Mouse (Mus musculus) heart, embryonic 14.5 days (tissue): ENCODE results near the gene Cnot10. TPM values are rescaled to one million over a fixed set of nuclear protein-coding genes. Genes with fewer than 3 reads are reported as not detected.

Source experiments
- ATAC-seq: fragments of 200-750 bp; cut with Nextera tagmentation; 2 replicates; pipeline ENCODE4 v1.8.0; 2017; ENCODE audit warnings: low read depth, moderate TSS enrichment; ENCODE audit not compliant: insufficient number of reproducible peaks, insufficient read depth, low FRiP score
- H3K27ac ChIP-seq, 2 experiments: fragments of 200-500 bp in 1 of 2; fragments of 300-500 bp in 1 of 2; sonication (generic) in 1 of 2; replicated peaks in 1 of 2; 2 replicates each; pipeline ENCODE4 v1.5.1; 2012 to 2014; ENCODE audit warnings: low read depth in 2 of 2, low read length in 2 of 2, control low read depth in 1 of 2, mild to moderate bottlenecking in 1 of 2, mixed read lengths in 1 of 2; ENCODE audit not compliant: control insufficient read depth in 1 of 2, insufficient read depth in 1 of 2
- H3K27me3 ChIP-seq: fragments of 300-500 bp; sonication (generic); 2 replicates; pipeline ENCODE4 v1.6.1; 2014; ENCODE audit warnings: mild to moderate bottlenecking, low read length, control low read depth; ENCODE audit not compliant: control insufficient read depth, insufficient read depth
- H3K36me3 ChIP-seq: fragments of 300-500 bp; sonication (generic); 2 replicates; pipeline ENCODE4 v1.6.1; 2014; ENCODE audit warnings: mild to moderate bottlenecking, control low read depth, low read length, mixed read lengths; ENCODE audit not compliant: control insufficient read depth, insufficient read depth
- H3K4me1 ChIP-seq, 2 experiments: fragments of 200-500 bp in 1 of 2; fragments of 300-500 bp in 1 of 2; sonication (generic) in 1 of 2; 2 replicates each; pipeline ENCODE4 v1.6.1; 2012 to 2014; ENCODE audit warnings: low read length in 2 of 2, control low read depth in 1 of 2, mixed read lengths in 1 of 2; ENCODE audit not compliant: control insufficient read depth in 2 of 2, insufficient read depth in 2 of 2
- H3K4me2 ChIP-seq: fragments of 300-500 bp; sonication (generic); 2 replicates; pipeline ENCODE4 v1.6.1; 2014; ENCODE audit warnings: mild to moderate bottlenecking, low read length
- H3K4me3 ChIP-seq, 2 experiments: fragments of 200-500 bp in 1 of 2; fragments of 300-500 bp in 1 of 2; sonication (generic) in 1 of 2; 2 replicates each; pipeline ENCODE4 v1.5.1; 2012 to 2014; ENCODE audit warnings: low read length in 2 of 2, mild to moderate bottlenecking in 2 of 2, control low read depth in 1 of 2, low read depth in 1 of 2, moderate library complexity in 1 of 2; ENCODE audit not compliant: control insufficient read depth in 1 of 2, insufficient read depth in 1 of 2
- H3K9ac ChIP-seq: fragments of 300-500 bp; sonication (generic); 2 replicates; pipeline ENCODE4 v1.6.1; 2014; ENCODE audit warnings: mild to moderate bottlenecking, low read length
- H3K9me3 ChIP-seq: fragments of 300-500 bp; sonication (generic); 2 replicates; pipeline ENCODE4 v1.6.1; 2016; ENCODE audit warnings: low read length, control low read depth; ENCODE audit not compliant: control insufficient read depth
- WGBS: fragments of 180-500 bp; shearing (Covaris S2); extraction: QIAGEN DNeasy Blood & Tissue Kit; methylation state at CpG from one replicate; pipeline ENCODE4 v1.1.7; 2014; 5-methylcytosine and 5-hydroxymethylcytosine counted together
- polyA plus RNA-seq: library from polyadenylated mRNA; unstranded; fragments of >200 nt; fragmentation: Nextera tagmentation; extraction: Ambion mirVana; gene quantifications from 2 replicates; pipeline ENCODE4 v1.2.1, GENCODE M21; 2014

Cnot10 gene
- 34.5 and 36.4 TPM in 2 replicates for polyA plus RNA-seq

- Histone ChIP-seq H3K27me3 (peaks cover 11% of the 10 kb centered on the region; the same call in 1 of the 2 replicates), H3K9me3 (no peaks in the 10 kb centered on the region), H3K36me3 (no peaks in the 10 kb centered on the region), H3K4me1 (peaks cover 2 to 8% of the 10 kb centered on the region in 2 experiments; a peak in 3 of 4 replicates), H3K4me2 (peak within 1 kb of the TSS; percentile 90), H3K4me3 (peak within 1 kb of the TSS; percentile 73 to 86), H3K9ac (peak within 1 kb of the TSS; percentile 90), H3K27ac (peak within 1 kb of the TSS; percentile 82 to 89)
- peak; percentile 98 for ATAC-seq
- WGBS = 4% methylated on average over 51 of the region's 51 CpGs
These were observed at the start of gene Cnot10 for GRCm38 (mm10) chr9:114639839-114640646. Gene Cnot10 (minus strand): TSS chr9:114640184.

GRCm38 (mm10) chr9:114688953-114689407, 49.0 kb upstream of the Cnot10 start:
- Histone ChIP-seq H3K36me3 (peaks cover 23% of the 10 kb centered on the region), H3K27me3 (no peaks in the 10 kb centered on the region), H3K27ac (peak overlapping the region; percentile 82 to 89), H3K9me3 (no peaks in the 10 kb centered on the region), H3K9ac (peak overlapping the region; percentile 95), H3K4me2 (peak overlapping the region; percentile 78), H3K4me1 (peaks cover 7 to 24% of the 10 kb centered on the region in 2 experiments), H3K4me3 (peak overlapping the region; percentile 82 to 90)
- under 1% methylated on average over 50 of the region's 50 CpGs for WGBS
- peak; percentile 67 for ATAC-seq

GRCm38 (mm10) chr9:114688252-114688952, 48.4 kb upstream of the Cnot10 start, which contains the start of gene Dync1li1:
Gene Dync1li1 (plus strand): TSS chr9:114688790.
- Histone ChIP-seq H3K9me3 (no peaks in the 10 kb centered on the region), H3K4me3 (peak within 1 kb of the TSS; percentile 82 to 90), H3K27me3 (no peaks in the 10 kb centered on the region), H3K9ac (peak within 1 kb of the TSS; percentile 95), H3K36me3 (peaks cover 18% of the 10 kb centered on the region), H3K4me1 (peaks cover 7 to 24% of the 10 kb centered on the region in 2 experiments), H3K4me2 (peak within 1 kb of the TSS; percentile 78), H3K27ac (peak within 1 kb of the TSS; percentile 82 to 89)
- WGBS = under 1% methylated on average over 57 of the region's 57 CpGs
- ATAC-seq = peak; percentile 96

GRCm38 (mm10) chr9:114687639-114688038, 47.7 kb upstream of the Cnot10 start:
- Histone ChIP-seq H3K9me3 (no peaks in the 10 kb centered on the region), H3K4me1 (peaks cover 7 to 24% of the 10 kb centered on the region in 2 experiments), H3K4me3 (peak overlapping the region in 1 of 2 experiments; percentile 82; a peak in 2 of 4 replicates), H3K27ac (no peak overlapping the region), H3K9ac (peak overlapping the region; percentile 95), H3K27me3 (no peaks in the 10 kb centered on the region), H3K4me2 (peak overlapping the region; percentile 78), H3K36me3 (peaks cover 14% of the 10 kb centered on the region)
- 66% methylated on average over 13 of the region's 13 CpGs for WGBS
- ATAC-seq = no peak

- WGBS = 80% methylated on average over 7 of the region's 7 CpGs
- H3K9ac ChIP-seq = no peak overlapping the region
- no peak for ATAC-seq
- no peak overlapping the region for H3K27ac ChIP-seq
- H3K4me2 ChIP-seq = no peak overlapping the region
- H3K9me3 ChIP-seq = no peaks in the 10 kb centered on the region
- no peaks in the 10 kb centered on the region for H3K27me3 ChIP-seq
- no peak overlapping the region for H3K4me3 ChIP-seq
- H3K36me3 ChIP-seq = peaks cover 4% of the 10 kb centered on the region
- peaks cover 7 to 24% of the 10 kb centered on the region in 2 experiments for H3K4me1 ChIP-seq
These were observed 46.3 kb upstream of the Cnot10 start for GRCm38 (mm10) chr9:114686245-114686644.

- Histone ChIP-seq H3K9me3 (no peaks in the 10 kb centered on the region), H3K36me3 (no peaks in the 10 kb centered on the region), H3K9ac (no peak overlapping the region), H3K4me2 (no peak overlapping the region), H3K27me3 (no peaks in the 10 kb centered on the region), H3K27ac (no peak overlapping the region), H3K4me3 (no peak overlapping the region), H3K4me1 (no peaks in the 10 kb centered on the region)
- ATAC-seq = no peak
- WGBS = 73% methylated on average over 4 of the region's 4 CpGs
These were observed 42.2 kb upstream of the Cnot10 start for GRCm38 (mm10) chr9:114682193-114682592.

GRCm38 (mm10) chr9:114680531-114680930, 40.5 kb upstream of the Cnot10 start:
- Histone ChIP-seq H3K9ac (no peak overlapping the region), H3K4me2 (no peak overlapping the region), H3K36me3 (no peaks in the 10 kb centered on the region), H3K9me3 (no peaks in the 10 kb centered on the region), H3K27ac (no peak overlapping the region), H3K27me3 (no peaks in the 10 kb centered on the region), H3K4me3 (no peak overlapping the region), H3K4me1 (no peaks in the 10 kb centered on the region)
- no peak for ATAC-seq
- 68% methylated on average over 6 of the region's 6 CpGs for WGBS
